Mouse (Mus musculus): Measurements from ENCODE around the gene Rpl10a.

DNA sequence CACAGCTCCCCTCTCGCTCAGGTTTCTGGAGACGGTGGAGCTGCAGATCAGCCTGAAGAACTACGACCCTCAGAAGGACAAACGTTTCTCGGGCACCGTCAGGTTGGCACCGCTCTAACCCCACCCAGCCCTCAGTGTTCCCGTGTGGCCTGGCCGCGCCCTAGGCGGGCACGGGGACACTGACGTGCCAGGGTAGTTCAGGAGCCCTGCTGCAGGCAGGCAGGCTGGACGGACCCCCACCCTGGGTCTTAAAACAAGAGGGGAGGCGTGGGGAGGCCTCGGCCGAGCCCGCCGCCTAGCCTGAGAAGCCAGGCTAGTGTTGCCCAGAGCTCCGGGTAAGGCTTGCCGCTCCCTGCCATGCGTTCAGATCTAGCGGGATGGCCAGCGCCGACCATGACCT lies 675 bp downstream of the Rpl10a start:
- no peak for TF ChIP-seq FLI1 (IDR thresholded peaks at IDR 0.05; ENCODE audit: low read length)
- TF ChIP-seq GATA1 (IDR thresholded peaks at IDR 0.05; ENCODE audit: borderline replicate concordance, low read length): no peak

All from megakaryocyte, embryonic 14.5 days (primary cell).